Mouse (Mus musculus) limb, embryonic 10.5 days (tissue): Measurements from ENCODE around the gene Wwox. TPM values are rescaled to one million over a fixed set of nuclear protein-coding genes. Genes with fewer than 3 reads are reported as not detected.
"Not testable (repeated sequence)": the region's sequence is repeated elsewhere in the genome, so short reads cannot be mapped to it uniquely, and the experiment has no call there.

ENCODE experiments used
- DNase-seq: peaks from one replicate; pipeline ENCODE4 v3.0.0-alpha.2; 2017; ENCODE audit warnings: low spot score
- H3K27ac ChIP-seq: fragments of 300-500 bp; sonication (generic); 2 replicates; pipeline ENCODE4 v1.5.1; 2016; ENCODE audit warnings: mild to moderate bottlenecking
- H3K27me3 ChIP-seq: fragments of 300-500 bp; sonication (generic); 2 replicates; pipeline ENCODE4 v1.6.1; 2016; ENCODE audit warnings: low read depth, mild to moderate bottlenecking; ENCODE audit not compliant: poor library complexity, severe bottlenecking
- H3K36me3 ChIP-seq: fragments of 300-500 bp; sonication (generic); 2 replicates; pipeline ENCODE4 v1.6.1; 2016; ENCODE audit warnings: mild to moderate bottlenecking, moderate library complexity
- H3K4me1 ChIP-seq: fragments of 300-500 bp; sonication (generic); 2 replicates; pipeline ENCODE4 v1.6.1; 2016
- H3K4me3 ChIP-seq: fragments of 300-500 bp; sonication (generic); 2 replicates; pipeline ENCODE4 v1.5.1; 2016; ENCODE audit warnings: mild to moderate bottlenecking, moderate library complexity
- H3K9me3 ChIP-seq: fragments of 300-500 bp; sonication (generic); replicated peaks from 2 replicates; pipeline ENCODE4 v1.6.1; 2016; ENCODE audit warnings: mild to moderate bottlenecking
- WGBS: fragments of 180-500 bp; shearing (Covaris S2); methylation state at CpG from one replicate; pipeline ENCODE4 v1.1.7; 2016; 5-methylcytosine and 5-hydroxymethylcytosine counted together
- polyA plus RNA-seq: library from polyadenylated mRNA; unstranded; fragments of >200 nt; fragmentation: Nextera tagmentation; extraction: Ambion mirVana; gene quantifications from 2 replicates; pipeline ENCODE4 v1.2.1, GENCODE M21; 2016

The Wwox gene
- polyA plus RNA-seq, 1 experiment from 2014 or later = 8.6 TPM

GRCm38 (mm10) chr8:114821543-114821942 is 382.1 kb downstream of the Wwox start:
- H3K9me3 ChIP-seq = no peaks in the 10 kb centered on the region
- H3K4me1 ChIP-seq = peaks cover 10% of the 10 kb centered on the region
- DNase-seq = no peak
- no peak overlapping the region for H3K27ac ChIP-seq
- no peaks in the 10 kb centered on the region for H3K27me3 ChIP-seq
- no peaks in the 10 kb centered on the region for H3K36me3 ChIP-seq
- H3K4me3 ChIP-seq = no peak overlapping the region
- WGBS = 90% methylated on average over 8 of the region's 8 CpGs

GRCm38 (mm10) chr8:114825460-114825859 is 386.0 kb downstream of the Wwox start:
- Histone ChIP-seq H3K36me3 (no peaks in the 10 kb centered on the region), H3K27ac (no peak overlapping the region), H3K9me3 (no peaks in the 10 kb centered on the region), H3K27me3 (no peaks in the 10 kb centered on the region), H3K4me1 (no peaks in the 10 kb centered on the region), H3K4me3 (no peak overlapping the region)
- 93% methylated on average over 8 of the region's 8 CpGs for WGBS
- no peak for DNase-seq

- Histone ChIP-seq H3K27ac (no peak overlapping the region), H3K4me3 (no peak overlapping the region), H3K9me3 (no peaks in the 10 kb centered on the region), H3K27me3 (no peaks in the 10 kb centered on the region), H3K36me3 (no peaks in the 10 kb centered on the region), H3K4me1 (no peaks in the 10 kb centered on the region)
- 89% methylated on average over 5 of the region's 5 CpGs for WGBS
- DNase-seq = no peak
Observed at GRCm38 (mm10) chr8:114826991-114827390, 387.5 kb downstream of the Wwox start.

- not testable (repeated sequence) for H3K9me3 ChIP-seq, H3K36me3 ChIP-seq, H3K4me1 ChIP-seq, H3K27me3 ChIP-seq, H3K27ac ChIP-seq, DNase-seq, H3K4me3 ChIP-seq
- WGBS = 73% methylated on average over 1 of the region's 1 CpGs
Observed at GRCm38 (mm10) chr8:114827810-114828209, 388.4 kb downstream of the Wwox start.

GRCm38 (mm10) chr8:114831595-114831994 is 392.1 kb downstream of the Wwox start:
- Histone ChIP-seq H3K27ac (no peak overlapping the region), H3K4me1 (peaks cover 3% of the 10 kb centered on the region; the same call in 1 of the 2 replicates), H3K4me3 (no peak overlapping the region), H3K27me3 (no peaks in the 10 kb centered on the region), H3K36me3 (no peaks in the 10 kb centered on the region), H3K9me3 (no peaks in the 10 kb centered on the region)
- WGBS = 68% methylated on average over 9 of the region's 9 CpGs
- no peak for DNase-seq

GRCm38 (mm10) chr8:114832251-114832774 is 392.9 kb downstream of the Wwox start:
- Histone ChIP-seq H3K9me3 (no peaks in the 10 kb centered on the region), H3K4me1 (peaks cover 3% of the 10 kb centered on the region; the same call in 1 of the 2 replicates), H3K36me3 (no peaks in the 10 kb centered on the region), H3K4me3 (no peak overlapping the region), H3K27me3 (no peaks in the 10 kb centered on the region), H3K27ac (no peak overlapping the region)
- DNase-seq = no peak
- 67% methylated on average over 8 of the region's 8 CpGs for WGBS

GRCm38 (mm10) chr8:114834730-114835129 is 395.3 kb downstream of the Wwox start:
- no peaks in the 10 kb centered on the region for H3K36me3 ChIP-seq

GRCm38 (mm10) chr8:114839998-114840397 is 400.5 kb downstream of the Wwox start:
- DNase-seq = no peak
- Histone ChIP-seq H3K4me1 (no peaks in the 10 kb centered on the region), H3K4me3 (no peak overlapping the region), H3K36me3 (no peaks in the 10 kb centered on the region), H3K9me3 (no peaks in the 10 kb centered on the region), H3K27ac (no peak overlapping the region), H3K27me3 (peaks cover 6% of the 10 kb centered on the region; the same call in 1 of the 2 replicates)
- 94% methylated on average over 10 of the region's 10 CpGs for WGBS

More at GRCm38 (mm10) chr8:114834730-114835129, 395.3 kb downstream of the Wwox start:
- WGBS = 92% methylated on average over 15 of the region's 15 CpGs
- Histone ChIP-seq H3K27ac (no peak overlapping the region), H3K27me3 (no peaks in the 10 kb centered on the region), H3K9me3 (no peaks in the 10 kb centered on the region), H3K4me1 (peaks cover 3% of the 10 kb centered on the region; the same call in 1 of the 2 replicates), H3K4me3 (no peak overlapping the region)
- no peak for DNase-seq

GRCm38 (mm10) chr8:114847666-114848065 is 408.2 kb downstream of the Wwox start:
- no peaks in the 10 kb centered on the region for H3K36me3 ChIP-seq
- H3K27me3 ChIP-seq = peaks cover 29% of the 10 kb centered on the region
- H3K9me3 ChIP-seq = no peaks in the 10 kb centered on the region
- no peak for DNase-seq
- H3K4me1 ChIP-seq = peaks cover 18% of the 10 kb centered on the region
- H3K4me3 ChIP-seq = no peak overlapping the region
- H3K27ac ChIP-seq = no peak overlapping the region
- 84% methylated on average over 7 of the region's 7 CpGs for WGBS

GRCm38 (mm10) chr8:114849461-114849860 is 410.0 kb downstream of the Wwox start:
- WGBS = 78% methylated on average over 9 of the region's 9 CpGs
- Histone ChIP-seq H3K9me3 (no peaks in the 10 kb centered on the region), H3K4me3 (no peak overlapping the region), H3K4me1 (peaks cover 18% of the 10 kb centered on the region), H3K27me3 (peaks cover 27% of the 10 kb centered on the region), H3K27ac (no peak overlapping the region), H3K36me3 (no peaks in the 10 kb centered on the region)
- DNase-seq = no peak

- DNase-seq = no peak
- Histone ChIP-seq H3K36me3 (no peaks in the 10 kb centered on the region), H3K9me3 (no peaks in the 10 kb centered on the region), H3K4me1 (peaks cover 19% of the 10 kb centered on the region), H3K4me3 (no peak overlapping the region), H3K27me3 (peaks cover 23% of the 10 kb centered on the region), H3K27ac (no peak overlapping the region)
- 35% methylated on average over 15 of the region's 15 CpGs for WGBS
Observed at GRCm38 (mm10) chr8:114850014-114850870, 410.8 kb downstream of the Wwox start.

GRCm38 (mm10) chr8:114853765-114854164 is 414.3 kb downstream of the Wwox start:
- no peaks in the 10 kb centered on the region for H3K36me3 ChIP-seq
- no peaks in the 10 kb centered on the region for H3K9me3 ChIP-seq
- no peak overlapping the region for H3K27ac ChIP-seq
- no peak for DNase-seq
- peaks cover 28% of the 10 kb centered on the region for H3K27me3 ChIP-seq
- H3K4me1 ChIP-seq = peaks cover 25% of the 10 kb centered on the region
- no peak overlapping the region for H3K4me3 ChIP-seq
- WGBS = 98% methylated on average over 4 of the region's 4 CpGs

GRCm38 (mm10) chr8:114855833-114856232 is 416.4 kb downstream of the Wwox start:
- WGBS = 64% methylated on average over 7 of the region's 7 CpGs
- DNase-seq = no peak
- H3K9me3 ChIP-seq = no peaks in the 10 kb centered on the region
- peaks cover 17% of the 10 kb centered on the region for H3K4me1 ChIP-seq
- no peaks in the 10 kb centered on the region for H3K36me3 ChIP-seq
- H3K27ac ChIP-seq = no peak overlapping the region
- H3K4me3 ChIP-seq = no peak overlapping the region
- peaks cover 18% of the 10 kb centered on the region for H3K27me3 ChIP-seq
